Mouse (Mus musculus): ENCODE data around the gene Creb3l4. TPM values are rescaled to one million over a fixed set of nuclear protein-coding genes. Genes with fewer than 3 reads are reported as not detected.

The Creb3l4 gene
- total RNA-seq, 4 experiments from 2014 or later: 0.25 to 0.72 (median 0.52) TPM

DNA sequence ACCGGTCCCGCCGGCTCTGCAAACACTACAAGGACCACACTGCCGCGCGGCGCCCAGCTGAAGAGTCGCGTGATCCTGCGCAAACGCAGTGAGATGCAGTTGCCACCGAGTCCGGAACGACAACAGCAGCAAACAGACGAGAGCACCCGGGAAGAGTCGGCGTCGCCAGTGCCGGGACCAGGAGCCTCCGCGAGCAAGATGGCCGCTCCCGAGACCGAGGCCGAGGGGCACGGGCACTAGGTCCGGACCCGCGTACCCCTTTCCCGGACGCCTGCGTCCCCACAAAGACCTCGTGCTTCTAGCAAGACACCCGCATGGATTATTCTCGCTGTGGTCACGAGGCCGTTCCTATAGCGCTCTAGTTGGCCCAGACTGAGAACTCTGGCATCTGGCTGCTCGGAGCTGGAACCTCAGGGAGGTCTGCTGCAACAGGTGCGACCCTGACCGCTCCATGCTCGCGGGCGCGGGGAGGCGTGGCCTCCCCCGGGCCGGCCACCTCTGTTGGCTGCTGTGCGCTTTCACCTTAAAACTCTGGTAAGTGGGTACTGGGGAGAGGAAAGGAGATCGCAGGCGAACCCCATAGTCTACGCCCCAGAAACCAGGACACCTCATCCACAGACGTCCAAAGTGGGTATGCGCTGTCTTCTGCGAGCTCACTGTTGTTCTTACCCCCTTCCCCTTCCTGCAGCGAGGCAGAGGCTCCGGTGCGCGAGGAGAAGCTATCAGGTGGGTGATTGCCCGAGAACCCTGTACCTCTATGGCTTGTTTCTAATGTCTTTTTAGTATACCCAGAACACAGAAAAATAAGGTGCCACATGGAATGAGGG is 11.6 kb downstream of the Creb3l4 start, which contains the start of gene Jtb:
TSS of gene Jtb (plus strand) at position 91 of the 827 bp plus-strand sequence.
- peak; percentile 90 to 96 for DNase-seq (ENCODE audit: low spot score in 2 of 2)

DNA sequence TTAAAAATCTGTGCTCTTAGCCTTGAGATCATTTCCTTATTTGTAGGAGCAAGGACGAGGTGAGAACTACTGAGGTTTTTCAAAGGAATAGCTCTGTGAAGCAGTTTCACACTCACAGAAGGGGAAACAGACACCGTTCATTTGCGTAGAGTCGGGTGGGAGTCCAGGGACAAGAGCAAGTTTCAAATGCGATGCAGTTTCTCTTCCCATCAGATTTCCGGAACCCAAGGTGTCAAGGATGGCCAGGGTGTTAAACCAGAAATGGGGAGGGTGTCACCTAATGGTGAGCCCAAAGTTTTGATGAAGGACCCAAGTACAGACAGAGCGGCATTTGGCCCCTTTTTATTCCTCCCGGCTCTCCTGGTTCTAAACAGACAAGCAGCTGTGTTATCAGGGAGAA is 12.2 kb downstream of the Creb3l4 start:
- no peak for DNase-seq (ENCODE audit: low spot score in 2 of 2)

DNA sequence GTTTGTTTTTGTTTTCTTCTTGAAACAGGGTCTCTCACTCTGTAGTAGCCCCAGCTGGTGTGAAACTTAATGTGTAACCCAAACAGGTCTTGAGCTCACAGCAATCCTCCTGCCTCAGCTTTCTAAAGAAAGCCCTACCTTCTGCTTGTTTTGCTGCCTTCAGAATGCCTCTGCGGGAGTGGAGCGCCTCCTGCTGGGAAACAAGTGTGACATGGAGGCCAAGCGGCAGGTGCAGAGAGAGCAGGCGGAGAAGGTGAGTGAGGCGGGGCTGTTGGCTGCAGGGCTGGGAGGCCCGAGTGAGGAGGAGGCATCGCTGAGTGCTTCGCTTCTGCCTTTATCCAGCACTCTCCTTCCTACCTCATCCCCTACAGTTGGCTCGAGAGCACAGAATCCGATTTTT is 19.0 kb downstream of the Creb3l4 start:
- no peak for DNase-seq (ENCODE audit: low spot score in 2 of 2)

DNA sequence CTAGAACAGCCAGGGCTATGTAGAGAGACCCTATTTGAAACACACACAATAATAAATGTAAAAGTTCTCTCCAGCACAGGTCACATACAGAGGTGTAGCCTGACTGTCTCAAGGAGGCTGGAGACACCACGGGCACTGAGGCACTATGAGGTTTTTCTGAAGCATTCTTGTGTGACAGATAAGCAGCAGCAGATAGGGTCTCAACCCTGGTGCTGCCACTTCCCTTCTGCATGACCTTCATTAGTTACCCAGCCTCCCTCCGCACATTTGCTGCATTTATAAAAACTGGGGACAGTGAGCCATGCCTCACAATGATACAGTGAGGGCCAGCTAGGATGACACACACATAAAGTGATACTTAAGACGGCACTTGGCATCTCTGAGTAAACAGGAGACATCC is 20.4 kb downstream of the Creb3l4 start:
- no peak for DNase-seq (ENCODE audit: low spot score in 2 of 2)

GRCm38 (mm10) chr3:90222455-90222854 is 20.9 kb downstream of the Creb3l4 start:
- no peak for DNase-seq (ENCODE audit: low spot score in 2 of 2)

DNA sequence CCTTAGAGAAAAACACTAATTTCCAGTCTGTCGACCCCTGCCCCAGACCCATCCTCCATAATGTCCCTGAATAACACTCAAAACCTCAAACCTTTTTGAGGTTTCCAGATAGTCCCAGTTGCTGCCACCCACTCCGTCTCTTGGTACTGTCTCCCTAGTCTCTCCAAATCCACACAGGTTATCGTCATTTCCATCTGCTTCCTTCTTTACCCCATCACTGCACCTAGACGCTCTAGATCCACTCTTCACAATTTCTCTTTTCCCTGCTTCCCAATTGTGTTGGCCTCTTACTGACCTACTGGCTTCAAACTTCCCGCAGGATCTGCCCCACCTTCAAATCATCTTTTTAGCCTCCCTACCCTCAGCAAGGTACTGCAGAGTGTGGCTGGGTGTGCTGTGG is 22.2 kb downstream of the Creb3l4 start:
- no peak for DNase-seq (ENCODE audit: low spot score in 2 of 2)

GRCm38 (mm10) chr3:90220531-90220951 is 22.8 kb downstream of the Creb3l4 start:
- DNase-seq (ENCODE audit: low spot score in 2 of 2): peak in 1 of 2 experiments; percentile 26

DNA sequence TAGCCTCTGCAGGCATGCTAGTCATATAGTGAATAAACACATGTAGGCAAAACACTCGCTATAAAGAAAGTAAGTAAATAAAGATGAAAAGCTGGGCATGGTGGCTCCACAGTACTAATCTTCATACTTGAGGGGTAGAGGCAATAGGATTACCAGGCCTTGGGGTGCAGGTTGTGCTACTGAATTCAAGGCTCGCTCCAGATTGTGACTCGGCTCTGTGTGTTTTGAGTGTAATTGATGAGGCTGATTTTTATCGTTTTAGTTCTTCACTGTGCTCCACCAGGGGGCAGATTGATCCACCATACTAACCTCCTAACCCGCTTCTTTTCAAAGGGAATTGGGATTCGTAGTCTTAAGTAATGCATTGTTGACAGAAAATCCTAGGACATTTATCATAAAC is 23.2 kb downstream of the Creb3l4 start:
- no peak for DNase-seq (ENCODE audit: low spot score in 2 of 2)

DNA sequence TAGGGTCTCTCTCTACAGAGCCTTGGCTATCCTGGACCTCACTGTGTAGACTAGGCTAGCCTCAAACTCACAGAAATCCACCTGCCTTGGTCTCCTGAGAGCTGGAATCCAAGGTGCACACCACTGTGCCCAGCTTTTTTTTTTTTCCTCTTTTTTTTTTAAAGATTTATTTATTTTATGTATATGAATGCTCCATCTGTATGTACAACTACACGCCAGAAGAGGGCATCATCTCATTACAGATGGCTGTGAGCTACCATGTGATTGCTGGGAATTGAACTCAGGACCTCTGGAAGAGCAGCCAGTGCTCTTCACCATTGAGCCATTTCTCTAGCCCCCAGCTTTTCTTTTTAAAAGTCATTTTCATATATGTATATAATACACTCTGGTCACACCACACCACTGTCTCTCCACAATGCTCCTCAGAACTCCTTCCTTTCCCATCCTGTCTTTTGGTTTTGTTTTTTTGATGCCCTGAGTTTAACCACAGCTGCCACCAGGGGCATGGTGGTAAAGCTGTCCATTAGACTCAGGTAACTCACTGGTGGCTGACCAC is 27.4 kb downstream of the Creb3l4 start:
- DNase-seq (ENCODE audit: low spot score in 2 of 2): no peak

- DNase-seq (ENCODE audit: low spot score in 2 of 2): peak in 1 of 2 experiments; percentile 23
Measured at GRCm38 (mm10) chr3:90213956-90214684, 29.2 kb downstream of the Creb3l4 start.

- peak; percentile 92 to 95 for DNase-seq (ENCODE audit: low spot score in 2 of 2)
Measured at GRCm38 (mm10) chr3:90213377-90213866, 29.9 kb downstream of the Creb3l4 start, which contains the start of the genes Rps27 and Rab13. TSS of gene Rps27 (minus strand) at chr3:90213651. TSS of gene Rab13 (plus strand) at chr3:90213695.

GRCm38 (mm10) chr3:90212723-90213122 is 30.6 kb downstream of the Creb3l4 start:
- no peak for DNase-seq (ENCODE audit: low spot score in 2 of 2)

DNA sequence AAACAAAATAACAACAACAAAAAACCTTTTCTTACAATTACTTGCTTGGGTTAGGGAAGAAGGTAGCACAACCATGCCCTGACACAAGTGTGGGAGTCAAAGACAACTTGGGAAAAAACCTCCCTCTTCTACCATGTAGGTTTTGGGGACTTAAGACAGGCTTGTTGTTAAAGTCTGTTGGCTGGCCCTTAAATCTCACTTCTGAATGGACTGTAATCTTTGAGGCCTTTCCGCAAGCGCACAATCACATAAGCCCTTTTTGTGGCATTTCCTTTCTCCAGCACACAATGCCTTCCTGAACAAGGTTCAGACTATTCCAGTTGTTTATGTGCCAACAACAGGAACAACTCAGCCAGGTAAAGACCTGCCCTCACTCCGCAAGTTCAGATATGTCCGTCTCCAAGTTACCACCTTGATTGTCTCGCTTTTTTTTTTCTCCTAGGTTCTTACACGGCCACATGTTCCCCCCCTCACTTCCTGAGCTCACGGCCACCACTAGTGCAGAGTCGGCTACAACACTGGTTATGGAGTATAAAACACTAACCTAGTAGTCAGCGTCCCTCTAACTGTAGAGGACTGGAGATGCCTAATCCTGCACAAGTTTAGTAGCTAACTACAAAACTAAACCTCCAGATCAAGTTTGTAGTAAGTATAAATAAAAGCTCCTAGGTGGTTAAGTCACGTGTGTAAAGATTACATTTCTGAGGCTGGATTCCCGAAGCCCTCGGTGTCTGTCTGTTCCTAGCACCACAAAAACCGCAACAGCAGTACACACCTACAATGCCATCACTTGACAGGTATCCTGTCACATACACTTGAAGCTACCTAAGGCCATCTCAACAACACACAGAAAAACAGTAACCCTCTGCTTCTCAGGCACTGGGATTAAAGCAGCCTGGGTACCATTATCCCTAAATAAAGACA is 31.6 kb downstream of the Creb3l4 start:
- no peak for DNase-seq (ENCODE audit: low spot score in 2 of 2)

- DNase-seq (ENCODE audit: low spot score in 2 of 2): no peak
Measured at GRCm38 (mm10) chr3:90209908-90210566, 33.3 kb downstream of the Creb3l4 start.

DNA sequence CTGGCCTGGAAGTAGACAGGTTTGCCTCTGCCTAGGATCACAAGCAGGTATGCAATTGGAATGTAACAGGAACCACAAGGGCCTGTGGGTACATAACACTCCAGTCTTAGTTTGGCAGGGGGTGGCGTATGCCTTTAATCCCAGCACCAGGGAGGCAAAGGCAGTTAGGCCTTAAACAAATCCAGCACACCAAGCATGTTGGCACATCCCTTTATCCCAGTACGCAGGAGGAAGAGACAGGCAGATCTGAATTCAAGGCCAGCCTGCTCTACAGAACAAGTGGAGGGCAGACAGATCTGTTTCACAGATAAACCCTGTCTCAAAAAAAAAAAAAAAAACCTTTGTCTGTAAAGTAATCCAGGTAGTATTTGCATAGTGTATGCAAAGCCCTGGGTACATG is 34.6 kb downstream of the Creb3l4 start:
- DNase-seq (ENCODE audit: low spot score in 2 of 2): no peak

DNA sequence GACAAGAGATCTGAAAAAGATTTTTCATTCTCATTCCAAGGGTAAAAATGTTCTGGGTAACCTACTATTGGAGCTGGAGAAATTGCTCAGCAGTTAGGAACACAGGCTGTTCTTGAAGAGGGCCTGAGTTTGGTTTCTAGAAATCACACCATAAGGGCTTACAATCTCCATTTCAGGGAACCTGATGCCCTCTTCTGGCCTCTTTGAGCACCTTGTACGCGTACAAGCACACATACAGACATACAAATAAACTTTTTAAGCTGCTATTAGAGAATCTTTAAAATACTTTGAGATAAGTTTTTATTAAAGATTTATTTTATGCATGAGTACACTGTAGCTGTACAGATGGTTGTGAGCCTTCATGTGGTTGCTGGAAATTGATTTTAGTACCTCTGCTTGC is 38.7 kb downstream of the Creb3l4 start:
- DNase-seq (ENCODE audit: low spot score in 2 of 2): no peak

DNA sequence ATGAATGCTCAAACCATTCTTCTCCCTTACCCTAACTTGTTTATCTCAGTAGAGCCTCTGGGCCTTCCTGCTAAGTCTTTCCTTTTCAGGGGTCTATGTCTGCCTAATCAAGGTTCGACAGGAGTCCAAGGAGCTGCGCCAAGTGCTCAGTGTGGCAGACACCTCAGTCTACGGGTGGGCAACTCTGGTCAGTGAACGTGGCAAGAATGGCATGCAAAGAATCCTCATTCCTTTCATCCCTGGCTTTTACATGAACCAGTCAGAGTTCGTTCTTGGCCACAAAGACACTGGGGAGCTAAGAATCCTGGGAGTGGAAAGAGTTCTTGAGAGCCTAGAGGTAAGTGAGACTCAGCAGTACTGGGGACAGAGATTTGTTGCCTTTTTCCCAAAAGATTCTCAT is 39.7 kb downstream of the Creb3l4 start:
- no peak for DNase-seq (ENCODE audit: low spot score in 2 of 2)

GRCm38 (mm10) chr3:90202884-90203283 is 40.4 kb downstream of the Creb3l4 start:
- DNase-seq (ENCODE audit: low spot score in 2 of 2): no peak

GRCm38 (mm10) chr3:90197548-90197947 is 45.8 kb downstream of the Creb3l4 start:
- DNase-seq (ENCODE audit: low spot score in 2 of 2): no peak

- no peak for DNase-seq (ENCODE audit: low spot score in 2 of 2)
Measured at GRCm38 (mm10) chr3:90195644-90196043, 47.7 kb downstream of the Creb3l4 start.
